Mouse (Mus musculus) small intestine, adult 2 months (tissue): ENCODE measurements around the gene Nanos3.

Source experiments
- CTCF ChIP-seq: fragments of 200-500 bp; IDR thresholded peaks from 2 replicates; pipeline ENCODE4 v1.5.1; 2012; ENCODE audit warnings: low read depth, mild to moderate bottlenecking, control low read depth, inconsistent platforms, low read length, moderate library complexity, mixed read lengths; ENCODE audit not compliant: insufficient replicate concordance, insufficient read length; ENCODE audit errors: extremely low read depth
- POLR2A ChIP-seq: fragments of 200-500 bp; IDR thresholded peaks from 2 replicates; pipeline ENCODE4 v1.6.1; 2012; ENCODE audit warnings: low read depth, mild to moderate bottlenecking, control low read depth, inconsistent platforms, low read length, moderate library complexity

GRCm38 (mm10) chr8:84140838-84141237 is 44.2 kb downstream of the Nanos3 start:
- TF ChIP-seq CTCF (no peak), POLR2A (no peak)
